Mouse (Mus musculus) right cerebral cortex, postnatal 10 days (tissue): ENCODE measurements around the gene Ciao2a.
A peak's percentile ranks its signal among the peaks of the same experiment; 100 is the strongest.

Source experiments
- DNase-seq, 2 experiments: peaks; one replicate each; pipeline ENCODE4 v3.0.0; 2021; ENCODE audit warnings: low spot score in 2 of 2

Gene Ciao2a

GRCm38 (mm10) chr9:66126456-66127192 is at the start of gene Ciao2a, which contains the start of gene Snx1:
TSS of gene Ciao2a (plus strand) at chr9:66126611.
TSS of gene Snx1 (minus strand) at chr9:66126587.
- peak; percentile 96 to 97 for DNase-seq

DNA sequence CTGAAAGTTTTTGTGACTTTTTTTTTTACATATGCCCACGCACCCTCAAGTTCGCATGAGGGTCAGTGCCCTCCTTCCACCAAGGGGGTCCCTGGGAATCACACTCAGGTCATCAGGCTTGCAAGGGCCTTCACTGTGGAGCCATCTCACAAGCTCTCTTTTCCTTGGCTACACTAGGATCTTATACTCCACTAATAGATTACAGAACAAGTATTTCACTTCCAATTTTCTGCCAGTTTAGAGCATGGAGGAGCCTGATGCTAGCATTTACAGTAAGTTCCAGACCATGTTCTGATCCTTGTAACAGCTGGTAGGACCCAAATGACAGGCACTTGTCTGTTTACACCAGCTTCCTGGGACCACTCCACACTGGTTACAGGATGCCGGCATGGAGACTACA is 48.3 kb upstream of the Ciao2a start:
- no peak for DNase-seq

- DNase-seq = peak; percentile 67 to 68
Observed at GRCm38 (mm10) chr9:66078493-66078892, 47.9 kb upstream of the Ciao2a start.

- no peak for DNase-seq
Observed at GRCm38 (mm10) chr9:66080804-66081459, 45.5 kb upstream of the Ciao2a start.

- DNase-seq = no peak
Observed at GRCm38 (mm10) chr9:66081999-66082398, 44.4 kb upstream of the Ciao2a start.

DNA sequence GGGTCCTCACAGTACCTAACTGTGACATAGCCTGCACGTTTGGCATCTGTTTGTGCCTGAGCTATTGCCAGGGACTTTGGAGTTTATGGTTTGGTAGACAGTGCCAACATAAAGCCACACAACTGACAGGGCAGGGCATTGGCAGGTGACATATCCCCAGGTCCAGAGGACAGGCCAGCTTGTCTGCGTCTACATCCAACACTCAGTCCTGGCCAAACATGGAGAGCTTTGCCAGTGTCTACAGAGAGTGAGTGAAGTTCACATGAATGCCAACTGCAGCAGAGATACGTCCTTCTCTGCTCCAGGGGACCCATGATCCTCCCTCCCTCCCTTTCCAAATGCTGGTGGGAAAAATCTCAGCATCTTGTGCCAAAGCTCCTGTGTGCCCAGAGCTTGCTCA is 42.2 kb upstream of the Ciao2a start:
- DNase-seq = no peak

DNA sequence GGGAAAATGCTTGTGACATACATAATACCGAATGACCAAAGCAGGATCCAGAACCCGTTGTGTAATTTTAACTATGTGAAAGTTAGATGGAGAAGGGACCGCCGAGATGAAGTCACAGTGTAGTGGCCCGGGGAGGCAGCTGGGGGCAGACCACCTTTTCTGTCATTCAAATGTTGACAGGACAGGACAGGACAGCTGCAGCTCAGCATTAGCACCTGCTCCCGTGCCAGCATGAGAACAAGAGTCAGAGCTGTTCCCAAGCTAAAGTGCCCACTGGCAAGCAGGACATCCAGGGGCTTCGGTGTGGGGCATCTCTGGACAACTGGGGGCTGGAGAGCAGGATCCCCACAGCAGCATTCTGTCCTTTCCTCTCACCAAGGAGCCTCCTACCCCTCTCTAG is 39.3 kb upstream of the Ciao2a start:
- no peak for DNase-seq

DNA sequence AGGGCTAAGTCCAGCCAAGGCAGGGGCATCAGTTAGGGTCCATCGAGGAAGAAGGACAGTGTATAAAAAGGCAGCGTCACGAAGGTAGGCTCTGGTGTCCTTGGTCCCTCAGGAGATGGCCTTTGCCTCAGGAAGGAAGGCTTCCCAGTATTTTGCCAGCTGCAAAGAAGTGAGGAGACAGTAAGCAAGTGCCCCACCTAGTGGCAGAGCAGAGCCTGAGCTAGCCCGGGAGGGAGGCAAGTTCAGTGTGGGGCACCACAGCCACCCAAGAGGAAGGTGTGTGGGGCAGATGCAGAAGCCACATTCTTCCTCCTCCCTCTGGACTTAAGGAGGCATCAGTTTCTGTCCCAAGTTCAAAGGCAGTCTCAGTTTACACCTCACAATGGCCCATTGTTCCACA is 38.0 kb upstream of the Ciao2a start:
- peak; percentile 48 to 67 for DNase-seq

- DNase-seq = peak; percentile 36 to 39
Observed at GRCm38 (mm10) chr9:66090593-66091244, 35.7 kb upstream of the Ciao2a start.

- peak in 1 of 2 experiments; percentile 47 for DNase-seq
Observed at GRCm38 (mm10) chr9:66091327-66092231, 34.8 kb upstream of the Ciao2a start.

DNA sequence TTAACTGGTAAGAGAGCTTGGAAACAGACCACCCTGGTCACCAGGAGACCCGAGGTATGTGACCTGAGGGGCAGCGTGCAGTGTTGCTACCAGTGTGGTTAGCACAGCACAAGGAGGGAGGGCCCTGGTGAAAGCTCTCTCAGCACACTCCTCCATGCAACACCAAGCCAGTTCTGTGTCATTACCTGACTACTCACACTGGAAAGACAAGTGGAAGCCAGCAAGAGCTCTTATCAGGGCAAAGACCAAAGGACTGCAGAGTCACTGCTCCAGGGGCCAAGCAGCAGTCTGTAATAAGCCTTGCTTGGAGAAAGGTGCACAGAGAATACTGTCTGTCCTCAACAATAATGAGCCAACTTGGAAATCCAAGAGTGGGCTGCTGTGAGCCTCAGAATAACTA is 33.7 kb upstream of the Ciao2a start:
- DNase-seq = no peak

GRCm38 (mm10) chr9:66101577-66101976 is 24.8 kb upstream of the Ciao2a start:
- DNase-seq = peak; percentile 40 to 54

- DNase-seq = no peak
Observed at GRCm38 (mm10) chr9:66102668-66103067, 23.7 kb upstream of the Ciao2a start.

DNA sequence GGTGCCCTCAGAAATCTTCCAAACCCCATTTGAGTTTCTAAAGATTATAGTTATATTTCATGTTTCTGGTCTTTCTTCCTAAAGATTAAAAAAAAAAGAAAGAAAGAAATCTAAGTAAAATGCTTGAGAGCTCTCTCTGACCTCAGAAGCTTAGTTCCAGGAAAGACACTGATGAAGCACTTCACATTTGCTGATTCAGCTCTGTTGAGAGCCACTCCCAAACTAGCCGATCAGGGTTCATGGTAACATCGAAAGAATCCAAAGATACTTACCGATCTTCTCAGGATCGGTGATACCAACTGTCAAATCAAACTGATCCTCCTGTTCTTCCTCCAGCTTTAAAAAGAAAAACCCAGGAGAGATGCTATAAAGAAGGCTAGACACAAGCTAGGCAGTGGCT is 21.8 kb upstream of the Ciao2a start:
- DNase-seq = no peak

GRCm38 (mm10) chr9:66105168-66105567 is 21.2 kb upstream of the Ciao2a start:
- DNase-seq = no peak

- no peak for DNase-seq
Observed at GRCm38 (mm10) chr9:66109574-66109973, 16.8 kb upstream of the Ciao2a start.

GRCm38 (mm10) chr9:66110126-66110525 is 16.3 kb upstream of the Ciao2a start:
- DNase-seq = no peak

DNA sequence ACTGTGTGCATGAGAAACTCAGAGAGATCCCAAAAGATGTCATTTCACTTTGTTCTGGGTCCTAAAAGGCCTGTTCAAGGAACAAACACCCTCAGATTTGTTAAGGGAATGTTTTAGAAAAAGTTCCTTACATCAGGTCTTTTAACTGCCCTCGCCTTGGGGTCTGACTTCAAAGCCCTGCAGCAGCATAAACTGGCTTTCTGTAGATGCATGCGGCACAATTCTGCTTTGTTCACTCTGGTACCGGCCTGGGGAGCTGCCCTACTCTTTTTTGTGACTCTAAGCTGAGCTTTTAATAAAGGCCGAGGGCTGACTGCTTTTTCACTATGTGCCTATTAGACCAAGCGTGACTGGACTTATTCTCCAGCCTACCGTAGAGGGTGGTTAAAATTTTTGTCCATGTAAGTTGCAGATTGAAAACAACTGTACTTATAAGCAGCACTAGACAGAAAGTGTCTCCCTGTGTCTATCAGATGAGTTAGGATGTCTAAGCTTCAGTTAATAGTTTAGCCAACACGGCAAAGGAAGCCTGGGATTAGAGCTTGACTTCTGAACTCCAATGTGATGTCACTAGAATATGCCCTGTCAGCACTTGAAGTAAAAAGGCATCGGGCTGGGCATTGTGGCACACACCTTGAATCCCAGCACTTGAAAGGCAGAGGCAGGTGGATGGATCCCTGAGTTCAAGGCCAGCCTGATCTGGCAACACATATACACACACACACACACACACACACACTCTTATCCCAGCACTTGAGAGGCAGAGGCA is 15.6 kb upstream of the Ciao2a start:
- DNase-seq = no peak

GRCm38 (mm10) chr9:66114341-66114740 is 12.1 kb upstream of the Ciao2a start:
- DNase-seq = no peak

GRCm38 (mm10) chr9:66116890-66117289 is 9.5 kb upstream of the Ciao2a start:
- peak in 1 of 2 experiments; percentile 41 for DNase-seq

DNA sequence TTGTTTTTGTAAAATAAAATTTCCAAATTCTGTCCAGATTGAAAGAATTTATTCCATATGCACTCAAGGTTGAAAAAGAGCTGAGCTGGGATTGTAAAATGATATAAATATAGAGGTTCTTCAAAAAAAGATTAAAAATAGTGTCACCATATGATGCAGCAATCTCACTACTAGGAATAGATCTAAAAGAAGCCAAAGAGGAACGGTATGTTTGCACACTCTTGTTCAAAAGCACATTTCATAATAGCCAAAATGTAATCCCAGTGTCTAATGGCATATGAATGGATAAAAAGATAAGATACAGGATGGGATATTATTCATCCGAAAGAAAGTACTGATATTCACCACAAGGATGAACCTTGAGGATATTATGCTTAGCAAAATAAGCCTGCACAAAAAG is 6.9 kb upstream of the Ciao2a start:
- no peak for DNase-seq
